Mouse (Mus musculus): ENCODE results near the gene Btg3. TPM values are rescaled to one million over a fixed set of nuclear protein-coding genes. Genes with fewer than 3 reads are reported as not detected.
A peak's percentile ranks its signal among the peaks of the same experiment; 100 is the strongest.

Gene Btg3
- 55.2 and 58.4 TPM in 2 replicates for polyA plus RNA-seq (2015; fragmentation: Nextera tagmentation; extraction: Ambion mirVana)

GRCm38 (mm10) chr16:78376745-78377570 lies at the start of gene Btg3:
Gene Btg3 (minus strand): TSS chr16:78377192.
- H3K4me2 ChIP-seq = peak within 1 kb of the TSS; percentile 81
- peak; percentile 95 for ATAC-seq (ENCODE audit: insufficient number of reproducible peaks, low FRiP score, low TSS enrichment, low read depth)
- H3K27me3 ChIP-seq = no peaks in the 10 kb centered on the region
- WGBS = 4% methylated on average over 39 of the region's 57 CpGs
- peak within 1 kb of the TSS; percentile 92 for H3K9ac ChIP-seq
- H3K36me3 ChIP-seq = peaks cover 9% of the 10 kb centered on the region; the same call in 1 of the 2 replicates
- peak within 1 kb of the TSS; percentile 81 for H3K27ac ChIP-seq
- peaks cover 15% of the 10 kb centered on the region for H3K4me1 ChIP-seq
- H3K4me3 ChIP-seq = peak within 1 kb of the TSS; percentile 73
- no peaks in the 10 kb centered on the region for H3K9me3 ChIP-seq

- Histone ChIP-seq H3K4me2 (no peak overlapping the region), H3K9me3 (no peaks in the 10 kb centered on the region), H3K4me1 (no peaks in the 10 kb centered on the region), H3K27me3 (no peaks in the 10 kb centered on the region), H3K27ac (no peak overlapping the region), H3K9ac (no peak overlapping the region), H3K36me3 (no peaks in the 10 kb centered on the region), H3K4me3 (no peak overlapping the region)
- ATAC-seq (ENCODE audit: insufficient number of reproducible peaks, low FRiP score, low TSS enrichment, low read depth) = no peak
- WGBS = 66% methylated on average over 10 of the region's 10 CpGs
These were observed 40.7 kb upstream of the Btg3 start for GRCm38 (mm10) chr16:78417733-78418132.

GRCm38 (mm10) chr16:78416500-78416899 lies 39.5 kb upstream of the Btg3 start:
- no peak overlapping the region for H3K9ac ChIP-seq
- H3K36me3 ChIP-seq = no peaks in the 10 kb centered on the region
- H3K9me3 ChIP-seq = no peaks in the 10 kb centered on the region
- ATAC-seq (ENCODE audit: insufficient number of reproducible peaks, low FRiP score, low TSS enrichment, low read depth) = no peak
- no peak overlapping the region for H3K4me3 ChIP-seq
- H3K27ac ChIP-seq = no peak overlapping the region
- WGBS = 5% methylated on average over 3 of the region's 3 CpGs
- no peaks in the 10 kb centered on the region for H3K27me3 ChIP-seq
- H3K4me2 ChIP-seq = no peak overlapping the region
- no peaks in the 10 kb centered on the region for H3K4me1 ChIP-seq

- no peak for ATAC-seq (ENCODE audit: insufficient number of reproducible peaks, low FRiP score, low TSS enrichment, low read depth)
- Histone ChIP-seq H3K9ac (no peak overlapping the region), H3K4me3 (no peak overlapping the region), H3K27ac (no peak overlapping the region), H3K4me2 (no peak overlapping the region), H3K36me3 (no peaks in the 10 kb centered on the region), H3K27me3 (no peaks in the 10 kb centered on the region), H3K9me3 (no peaks in the 10 kb centered on the region), H3K4me1 (no peaks in the 10 kb centered on the region)
- WGBS = 87% methylated on average over 10 of the region's 10 CpGs
These were observed 33.0 kb upstream of the Btg3 start for GRCm38 (mm10) chr16:78409991-78410390.

- WGBS = 86% methylated on average over 6 of the region's 6 CpGs
- Histone ChIP-seq H3K36me3 (no peaks in the 10 kb centered on the region), H3K4me1 (no peaks in the 10 kb centered on the region), H3K4me3 (no peak overlapping the region), H3K9me3 (no peaks in the 10 kb centered on the region), H3K9ac (no peak overlapping the region), H3K27me3 (no peaks in the 10 kb centered on the region), H3K4me2 (no peak overlapping the region), H3K27ac (no peak overlapping the region)
- no peak for ATAC-seq (ENCODE audit: insufficient number of reproducible peaks, low FRiP score, low TSS enrichment, low read depth)
These were observed 30.9 kb upstream of the Btg3 start for GRCm38 (mm10) chr16:78407855-78408254.

- no peak for ATAC-seq (ENCODE audit: insufficient number of reproducible peaks, low FRiP score, low TSS enrichment, low read depth)
- Histone ChIP-seq H3K4me2 (no peak overlapping the region), H3K9me3 (no peaks in the 10 kb centered on the region), H3K27ac (no peak overlapping the region), H3K4me1 (no peaks in the 10 kb centered on the region), H3K36me3 (no peaks in the 10 kb centered on the region), H3K4me3 (no peak overlapping the region), H3K9ac (no peak overlapping the region), H3K27me3 (no peaks in the 10 kb centered on the region)
- WGBS = 67% methylated on average over 2 of the region's 2 CpGs
These were observed 29.7 kb upstream of the Btg3 start for GRCm38 (mm10) chr16:78406657-78407056.

GRCm38 (mm10) chr16:78402316-78402715 lies 25.3 kb upstream of the Btg3 start:
- no peak for ATAC-seq (ENCODE audit: insufficient number of reproducible peaks, low FRiP score, low TSS enrichment, low read depth)
- Histone ChIP-seq H3K36me3 (no peaks in the 10 kb centered on the region), H3K4me2 (no peak overlapping the region), H3K9ac (no peak overlapping the region), H3K9me3 (no peaks in the 10 kb centered on the region), H3K4me3 (no peak overlapping the region), H3K27ac (no peak overlapping the region), H3K4me1 (no peaks in the 10 kb centered on the region), H3K27me3 (no peaks in the 10 kb centered on the region)
- WGBS = 40% methylated on average over 2 of the region's 2 CpGs

- no peaks in the 10 kb centered on the region for H3K4me1 ChIP-seq
- no peaks in the 10 kb centered on the region for H3K9me3 ChIP-seq
- no peak overlapping the region for H3K27ac ChIP-seq
- H3K36me3 ChIP-seq = no peaks in the 10 kb centered on the region
- H3K4me3 ChIP-seq = no peak overlapping the region
- ATAC-seq (ENCODE audit: insufficient number of reproducible peaks, low FRiP score, low TSS enrichment, low read depth) = no peak
- H3K27me3 ChIP-seq = no peaks in the 10 kb centered on the region
- 84% methylated on average over 3 of the region's 3 CpGs for WGBS
- H3K9ac ChIP-seq = no peak overlapping the region
- H3K4me2 ChIP-seq = no peak overlapping the region
These were observed 22.4 kb upstream of the Btg3 start for GRCm38 (mm10) chr16:78399423-78399822.

- no peak for ATAC-seq (ENCODE audit: insufficient number of reproducible peaks, low FRiP score, low TSS enrichment, low read depth)
- Histone ChIP-seq H3K27me3 (no peaks in the 10 kb centered on the region), H3K36me3 (no peaks in the 10 kb centered on the region), H3K9ac (no peak overlapping the region), H3K4me3 (no peak overlapping the region), H3K27ac (no peak overlapping the region), H3K4me1 (no peaks in the 10 kb centered on the region), H3K9me3 (no peaks in the 10 kb centered on the region), H3K4me2 (no peak overlapping the region)
- WGBS = 64% methylated on average over 6 of the region's 6 CpGs
These were observed 21.7 kb upstream of the Btg3 start for GRCm38 (mm10) chr16:78398734-78399133.

GRCm38 (mm10) chr16:78391354-78391753 lies 14.4 kb upstream of the Btg3 start:
- Histone ChIP-seq H3K4me3 (no peak overlapping the region), H3K36me3 (no peaks in the 10 kb centered on the region), H3K9ac (no peak overlapping the region), H3K27me3 (no peaks in the 10 kb centered on the region), H3K9me3 (no peaks in the 10 kb centered on the region), H3K4me1 (0 out of 2 replicates have a peak, but pooled peaks cover 5% of the 10 kb centered on the region), H3K4me2 (no peak overlapping the region), H3K27ac (no peak overlapping the region)
- no peak for ATAC-seq (ENCODE audit: insufficient number of reproducible peaks, low FRiP score, low TSS enrichment, low read depth)
- 73% methylated on average over 2 of the region's 2 CpGs for WGBS

GRCm38 (mm10) chr16:78389986-78390385 lies 13.0 kb upstream of the Btg3 start:
- H3K4me2 ChIP-seq = no peak overlapping the region
- no peak overlapping the region for H3K27ac ChIP-seq
- WGBS = 57% methylated on average over 3 of the region's 3 CpGs
- H3K4me1 ChIP-seq = 0 out of 2 replicates have a peak, but pooled peaks cover 5% of the 10 kb centered on the region
- no peak overlapping the region for H3K4me3 ChIP-seq
- H3K9ac ChIP-seq = no peak overlapping the region
- ATAC-seq (ENCODE audit: insufficient number of reproducible peaks, low FRiP score, low TSS enrichment, low read depth) = no peak
- H3K36me3 ChIP-seq = no peaks in the 10 kb centered on the region
- no peaks in the 10 kb centered on the region for H3K9me3 ChIP-seq
- H3K27me3 ChIP-seq = no peaks in the 10 kb centered on the region

GRCm38 (mm10) chr16:78389122-78389521 lies 12.1 kb upstream of the Btg3 start:
- ATAC-seq (ENCODE audit: insufficient number of reproducible peaks, low FRiP score, low TSS enrichment, low read depth) = no peak
- 60% methylated on average over 4 of the region's 4 CpGs for WGBS
- no peak overlapping the region for H3K9ac ChIP-seq

More at GRCm38 (mm10) chr16:78389122-78389521, 12.1 kb upstream of the Btg3 start:
- no peaks in the 10 kb centered on the region for H3K27me3 ChIP-seq
- H3K4me1 ChIP-seq = 0 out of 2 replicates have a peak, but pooled peaks cover 5% of the 10 kb centered on the region
- no peak overlapping the region for H3K27ac ChIP-seq
- no peak overlapping the region for H3K4me3 ChIP-seq
- H3K9me3 ChIP-seq = no peaks in the 10 kb centered on the region
- no peak overlapping the region for H3K4me2 ChIP-seq
- no peaks in the 10 kb centered on the region for H3K36me3 ChIP-seq

All from limb, embryonic 15.5 days (tissue).